Mouse (Mus musculus) cortical plate, adult 2 months (tissue): ENCODE measurements around the gene Olfr786.

Experiments used
- CTCF ChIP-seq: fragments of 200-500 bp; IDR thresholded peaks from 2 replicates; pipeline ENCODE4 v1.5.1; 2011; ENCODE audit warnings: mild to moderate bottlenecking, control low read depth, low read length; ENCODE audit not compliant: insufficient read depth; ENCODE audit errors: extremely low read depth
- POLR2A ChIP-seq: fragments of 200-500 bp; IDR thresholded peaks from 2 replicates; pipeline ENCODE4 v1.6.1; 2011; ENCODE audit warnings: mild to moderate bottlenecking, low read length, control low read depth; ENCODE audit not compliant: insufficient read depth; ENCODE audit errors: extremely low read depth

GRCm38 (mm10) chr10:129473723-129474122 lies 46.6 kb downstream of the Olfr786 start:
- TF ChIP-seq CTCF (no peak), POLR2A (no peak)
